Mouse (Mus musculus): ENCODE measurements at regions not wholly inside any gene's neighbourhood (a gene's known extent, or its start where the extent isn't known, plus 50 kb on each side); places are given as distances from the start of the nearest gene placed in this dataset.

DNA sequence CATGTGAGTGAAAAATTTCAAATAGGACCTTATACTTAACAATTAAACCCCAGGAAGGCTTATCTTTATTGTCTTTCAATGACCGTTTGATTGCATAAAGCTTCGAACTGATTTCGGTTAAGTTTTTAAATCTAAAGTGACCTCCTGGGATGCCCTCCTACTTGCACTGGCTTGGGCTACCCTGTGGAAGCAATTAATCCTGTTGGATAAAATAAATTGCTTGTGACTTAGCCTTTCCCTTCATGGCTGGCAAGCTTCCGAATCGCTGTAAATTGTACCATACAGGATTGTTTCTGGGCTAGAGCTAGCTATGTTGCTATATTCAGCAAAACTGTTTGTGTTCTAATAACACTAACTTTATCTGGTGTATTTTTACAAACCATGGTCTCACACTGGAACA lies 272.6 kb upstream of the Ccdc54 start:
- intact Hi-C loops (cut with DNase I): no loop called here
- DNase-seq (ENCODE audit: low spot score): no peak

DNA sequence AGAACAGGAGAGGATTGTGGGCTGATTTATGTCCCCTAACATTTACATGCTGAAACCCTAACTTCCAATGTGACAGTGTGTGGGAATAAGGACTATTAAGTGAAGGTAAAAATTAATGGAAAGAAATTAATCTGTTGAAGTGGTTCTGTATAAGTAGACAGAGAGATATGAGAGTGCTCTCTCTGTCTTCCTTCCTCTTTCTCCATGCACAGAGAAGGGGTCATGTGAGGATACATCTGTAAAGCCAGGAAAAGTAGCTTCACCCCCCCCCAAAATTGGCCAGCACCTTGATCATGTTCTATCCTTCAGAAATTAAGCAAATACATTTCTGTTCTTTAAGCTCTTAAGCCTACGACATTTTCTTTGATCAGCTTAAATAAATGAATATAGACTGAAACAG lies 268.6 kb upstream of the Ccdc54 start:
- DNase-seq (ENCODE audit: low spot score): no peak
- intact Hi-C loops (cut with DNase I): no loop called here

DNA sequence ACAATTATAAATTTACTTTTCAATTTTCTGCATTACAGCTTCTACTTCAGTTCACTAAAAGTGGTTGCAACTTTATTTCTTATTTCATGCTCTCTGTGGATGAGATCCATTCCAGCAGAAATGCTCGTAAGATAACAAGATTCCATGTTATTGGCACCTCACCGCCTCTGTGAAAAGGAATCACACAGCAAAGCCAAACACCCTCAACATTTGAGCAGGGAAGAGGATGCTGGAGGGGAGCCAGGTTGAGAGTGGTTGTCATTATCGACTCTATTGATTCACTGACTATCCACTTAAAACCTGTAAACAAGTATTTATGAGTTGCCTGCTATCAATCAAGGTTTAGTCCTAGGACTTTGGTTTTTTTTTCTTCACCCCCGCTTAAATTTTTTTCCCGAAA lies 261.1 kb upstream of the Ccdc54 start:
- intact Hi-C loops (cut with DNase I): no loop called here
- no peak for DNase-seq (ENCODE audit: low spot score)

GRCm38 (mm10) chr16:50847693-50848092 lies 256.7 kb upstream of the Ccdc54 start:
- no peak for DNase-seq (ENCODE audit: low spot score)
- intact Hi-C loops (cut with DNase I): no loop called here

- intact Hi-C loops (cut with DNase I): no loop called here
- no peak for DNase-seq (ENCODE audit: low spot score)
Observed at GRCm38 (mm10) chr16:50846505-50846904, 255.6 kb upstream of the Ccdc54 start.

DNA sequence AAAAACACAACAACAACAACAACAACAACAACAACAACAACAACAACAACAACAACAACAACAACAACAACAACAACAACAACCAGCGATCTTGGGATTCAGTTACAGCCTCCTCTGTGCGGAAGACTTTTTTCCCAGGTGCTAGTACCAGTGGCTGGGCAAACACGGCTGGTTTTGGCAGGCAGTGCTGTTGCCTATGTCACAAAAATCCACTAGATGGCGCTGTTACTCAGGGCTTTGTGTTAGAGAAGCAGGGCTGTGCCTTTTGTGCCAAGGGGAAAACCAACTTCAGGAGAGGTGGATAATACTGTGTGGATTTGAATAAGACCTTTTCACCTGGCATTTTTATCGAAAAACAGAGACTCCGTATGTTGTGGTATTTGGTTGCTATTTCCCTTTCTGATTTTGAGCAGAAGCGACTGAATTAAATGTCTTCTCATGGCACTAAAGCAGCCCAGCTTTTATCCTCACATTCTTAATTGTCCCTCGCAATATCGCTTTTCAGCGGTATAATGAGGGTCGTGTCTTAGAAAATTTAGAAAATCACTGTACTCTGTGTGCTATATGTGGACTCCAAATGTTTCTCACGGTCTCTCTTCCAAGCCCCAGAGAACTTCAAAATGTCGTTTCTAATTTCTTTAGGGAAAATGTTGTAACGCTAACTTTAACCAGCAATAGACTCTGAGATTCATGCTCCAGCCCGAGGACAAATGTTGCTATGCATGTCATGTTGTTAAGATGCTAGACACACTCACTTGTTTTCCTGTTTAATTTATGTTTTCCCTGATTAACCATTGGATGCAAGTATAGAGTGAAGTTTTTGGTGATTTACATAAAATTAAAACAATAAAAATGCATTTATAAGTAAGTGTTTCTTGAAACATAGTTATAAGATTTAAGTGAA lies 251.0 kb upstream of the Ccdc54 start:
- intact Hi-C loops (cut with DNase I): no loop called here
- no peak for DNase-seq (ENCODE audit: low spot score)

DNA sequence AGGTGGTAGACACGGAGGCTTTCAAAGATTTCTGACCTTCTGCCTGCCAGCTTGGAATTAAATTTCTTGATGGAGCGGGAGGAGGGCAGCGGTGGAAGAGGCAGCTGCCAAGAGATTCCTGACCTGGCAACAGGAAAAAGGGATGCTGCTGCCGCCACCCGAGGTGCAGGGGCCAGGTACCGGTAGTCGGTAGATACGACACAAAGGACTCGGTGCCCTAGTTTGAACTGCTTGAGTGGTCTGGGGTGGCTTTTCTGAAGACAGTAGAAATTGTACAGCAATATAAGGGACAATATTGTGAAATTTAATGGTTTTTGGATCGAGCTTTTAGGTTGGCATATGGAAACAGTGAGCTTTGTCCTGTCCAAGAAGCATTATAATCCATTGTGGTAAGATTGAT lies 250.3 kb upstream of the Ccdc54 start:
- intact Hi-C loops (cut with DNase I): no loop called here
- DNase-seq (ENCODE audit: low spot score): no peak

DNA sequence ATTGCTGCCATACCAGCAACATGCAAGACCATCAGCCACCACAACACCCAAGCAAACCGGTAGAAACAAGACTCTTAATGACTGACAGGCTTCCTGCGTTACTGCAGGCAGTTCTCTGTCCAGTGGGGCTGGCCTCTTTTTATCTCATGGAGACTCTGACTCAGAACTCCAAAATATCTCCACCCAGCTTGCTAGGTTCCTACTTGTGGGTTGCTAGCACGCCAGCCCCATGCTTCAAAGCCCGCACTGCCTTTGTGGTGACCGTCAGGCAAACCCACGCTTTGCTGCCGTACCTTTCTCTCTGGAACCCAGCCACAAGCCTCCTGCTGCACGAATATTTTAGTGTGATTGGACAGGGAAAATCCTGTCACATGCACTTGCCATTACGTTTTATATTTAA lies 248.7 kb upstream of the Ccdc54 start:
- intact Hi-C loops (cut with DNase I): no loop called here
- DNase-seq (ENCODE audit: low spot score): no peak

DNA sequence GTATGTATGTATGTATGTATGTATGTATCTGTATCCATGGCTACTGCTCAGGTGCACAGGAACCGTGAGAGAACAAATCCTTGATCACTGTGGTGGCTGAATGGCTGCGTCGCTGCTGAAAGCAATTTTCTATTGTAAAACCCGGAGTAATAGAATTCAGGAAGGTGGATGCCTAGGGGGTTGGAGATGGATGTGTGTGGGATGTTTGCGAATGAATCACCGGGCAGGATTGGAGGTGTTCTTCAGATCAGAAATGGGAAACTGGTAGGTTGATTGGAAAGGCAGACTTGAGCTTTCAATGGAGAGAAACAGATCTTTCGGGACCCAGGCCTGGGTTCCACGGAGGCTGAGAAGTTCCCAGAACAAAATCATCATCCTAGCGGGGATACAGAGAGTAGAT lies 246.5 kb upstream of the Ccdc54 start:
- intact Hi-C loops (cut with DNase I): no loop called here

GRCm38 (mm10) chr16:50836457-50836856 lies 245.5 kb upstream of the Ccdc54 start:
- no peak for DNase-seq (ENCODE audit: low spot score)
- intact Hi-C loops (cut with DNase I): no loop called here

More for the DNA sequence above, 246.5 kb upstream of the Ccdc54 start:
- DNase-seq (ENCODE audit: low spot score): no peak

GRCm38 (mm10) chr16:50833357-50833756 lies 242.4 kb upstream of the Ccdc54 start:
- intact Hi-C loops (cut with DNase I): no loop called here
- DNase-seq (ENCODE audit: low spot score): no peak

DNA sequence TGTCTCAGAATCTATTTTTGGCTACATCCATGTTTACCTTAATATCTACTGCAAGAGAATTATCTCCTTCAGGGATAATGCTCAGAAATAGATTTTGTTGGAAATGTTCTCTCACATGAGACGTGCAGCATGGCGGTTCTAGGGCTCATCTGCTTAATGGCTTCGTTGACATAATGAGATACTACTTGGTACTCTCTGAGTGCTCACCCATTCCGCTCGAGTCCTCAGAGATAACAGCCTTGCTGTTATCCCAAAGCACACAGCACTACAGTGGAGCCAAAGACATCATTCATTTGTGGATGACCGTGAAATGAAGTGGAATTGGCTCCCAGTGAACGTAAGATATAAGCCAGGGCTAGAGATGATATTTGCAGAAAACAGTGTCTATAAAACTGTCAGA lies 231.4 kb upstream of the Ccdc54 start:
- intact Hi-C loops (cut with DNase I): no loop called here
- DNase-seq (ENCODE audit: low spot score): no peak

GRCm38 (mm10) chr16:50814626-50815025 lies 223.7 kb upstream of the Ccdc54 start:
- no peak for DNase-seq (ENCODE audit: low spot score)
- intact Hi-C loops (cut with DNase I): no loop called here

- DNase-seq (ENCODE audit: low spot score): no peak
- intact Hi-C loops (cut with DNase I): no loop called here
Observed at GRCm38 (mm10) chr16:50799145-50799794, 208.3 kb upstream of the Ccdc54 start.

- DNase-seq (ENCODE audit: low spot score): no peak
- intact Hi-C loops (cut with DNase I): no loop called here
Observed at GRCm38 (mm10) chr16:50798095-50798494, 207.1 kb upstream of the Ccdc54 start.

DNA sequence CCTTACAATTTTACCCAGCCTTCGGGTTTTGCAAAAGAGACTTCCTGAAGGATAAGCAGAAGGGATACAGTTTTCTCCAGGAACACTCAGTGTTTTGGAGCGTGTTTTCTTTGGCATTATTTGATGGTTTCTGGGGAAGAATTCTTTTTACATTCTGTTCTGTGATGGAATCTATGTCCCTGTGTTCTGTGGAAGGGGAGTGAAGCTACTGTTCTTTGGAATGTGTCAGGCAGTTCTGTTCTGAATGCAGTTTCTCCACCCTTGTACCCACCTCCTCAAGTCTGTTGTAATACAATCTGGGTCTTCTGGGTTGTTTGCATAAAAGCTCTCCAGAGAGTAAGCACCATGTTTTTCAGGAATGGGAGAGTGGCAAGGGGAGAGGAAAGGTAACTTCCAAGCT lies 202.0 kb upstream of the Ccdc54 start:
- no peak for DNase-seq (ENCODE audit: low spot score)
- intact Hi-C loops (cut with DNase I): no loop called here

DNA sequence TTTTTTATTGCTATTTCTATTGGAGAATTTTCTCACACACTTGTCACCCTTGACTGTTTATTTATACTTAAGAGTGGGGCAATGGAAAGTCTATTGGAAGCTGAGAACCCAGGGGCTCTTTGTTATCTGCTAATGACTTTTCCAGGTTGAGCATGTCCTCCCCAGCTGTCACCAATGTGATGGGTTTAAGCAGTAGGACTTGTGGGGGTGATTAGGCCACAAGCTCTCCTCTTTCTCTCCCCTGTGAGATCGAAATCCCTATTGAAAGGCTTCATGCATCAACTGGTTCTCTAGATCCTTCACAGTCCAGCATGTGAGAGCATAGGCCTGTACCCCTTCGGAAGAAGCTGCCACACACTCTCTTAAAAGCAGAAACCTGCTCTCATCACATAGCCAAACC lies 201.6 kb upstream of the Ccdc54 start:
- intact Hi-C loops (cut with DNase I): no loop called here
- DNase-seq (ENCODE audit: low spot score): no peak

DNA sequence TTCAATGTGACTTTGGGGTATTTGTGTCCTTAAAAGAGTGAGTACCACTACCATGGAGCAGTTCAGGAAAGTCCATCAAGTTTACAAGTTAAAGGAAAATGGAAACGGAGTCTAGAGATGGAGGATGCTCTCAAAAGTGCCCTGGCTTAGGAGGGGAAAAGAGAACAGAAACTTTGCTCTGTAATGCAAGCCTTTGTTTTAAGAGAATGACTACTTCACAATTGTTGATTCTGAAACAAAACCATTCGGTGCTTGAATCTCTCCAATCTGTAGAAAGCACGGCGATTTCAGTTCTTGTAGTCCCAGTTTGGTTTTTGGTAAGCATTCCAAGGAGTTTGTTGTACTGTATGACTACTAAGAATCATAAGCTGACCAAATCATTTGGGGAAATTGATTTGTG lies 197.7 kb upstream of the Ccdc54 start:
- intact Hi-C loops (cut with DNase I): no loop called here
- DNase-seq (ENCODE audit: low spot score): no peak

GRCm38 (mm10) chr16:50786199-50786598 lies 195.2 kb upstream of the Ccdc54 start:
- intact Hi-C loops (cut with DNase I): no loop called here

GRCm38 (mm10) chr16:50785384-50785783 lies 194.4 kb upstream of the Ccdc54 start:
- no peak for DNase-seq (ENCODE audit: low spot score)
- intact Hi-C loops (cut with DNase I): no loop called here

More at GRCm38 (mm10) chr16:50786199-50786598, 195.2 kb upstream of the Ccdc54 start:
- DNase-seq (ENCODE audit: low spot score): no peak

DNA sequence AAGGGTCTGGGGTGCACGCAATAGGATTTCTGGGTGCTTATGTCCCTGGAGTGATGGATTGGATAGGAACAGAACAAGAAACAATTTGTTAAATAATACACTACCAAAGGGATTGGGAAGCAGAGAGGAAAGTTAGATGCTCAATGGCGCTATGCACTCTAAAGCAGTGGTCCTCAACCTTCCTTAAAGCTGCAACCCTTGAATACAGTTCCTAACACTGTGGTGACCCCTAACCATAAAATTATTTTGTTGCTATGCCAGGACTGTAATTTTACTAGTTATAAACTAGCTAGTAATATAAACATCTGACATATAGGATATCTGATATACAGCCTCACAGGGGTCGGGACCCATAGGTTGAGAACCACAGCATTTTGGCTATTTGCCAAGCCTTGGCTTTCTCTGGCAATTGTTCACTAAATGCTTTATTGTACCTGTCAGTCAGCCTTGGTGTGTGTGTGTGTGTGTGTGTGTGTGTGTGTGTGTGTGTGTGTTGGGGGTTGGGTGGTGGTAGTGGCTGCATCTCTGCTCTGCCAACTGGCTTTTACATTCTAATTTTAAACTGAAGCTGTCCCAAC lies 193.8 kb upstream of the Ccdc54 start:
- intact Hi-C loops (cut with DNase I): no loop called here
- no peak for DNase-seq (ENCODE audit: low spot score)
